Mouse (Mus musculus): ENCODE measurements around the gene 4930503B20Rik.

DNA sequence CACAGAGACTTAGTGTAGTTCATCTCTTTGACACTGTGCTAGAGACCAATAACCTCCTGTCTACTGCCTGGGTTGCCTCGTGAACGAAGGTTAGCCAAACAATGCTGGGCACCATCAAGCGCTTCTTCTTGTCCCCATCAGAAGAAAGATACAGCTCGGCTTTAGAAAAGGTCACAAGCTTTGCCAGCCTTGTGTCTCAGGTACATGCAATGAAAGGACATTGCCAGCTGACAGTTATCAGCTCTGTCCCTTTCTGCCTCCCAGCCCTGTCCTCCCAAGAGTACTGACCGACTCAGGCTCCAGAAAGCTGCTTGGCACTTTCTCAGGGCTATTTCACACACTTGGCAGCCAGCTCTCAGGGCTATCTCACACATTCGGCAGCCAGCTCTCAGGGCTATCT is 55.7 kb downstream of the 4930503B20Rik start:
- TF ChIP-seq CTCF (IDR thresholded peaks at IDR 0.05; ENCODE audit: low read depth, low read length) (no peak), POLR2A (IDR thresholded peaks at IDR 0.05; ENCODE audit: insufficient read depth, low read length) (no peak), EP300 (IDR thresholded peaks at IDR 0.05; ENCODE audit: insufficient read depth, low read depth, low read length) (no peak)

Measured in ES-Bruce4 (cell line).